Mouse (Mus musculus): ENCODE measurements around the gene Sucla2.

- TF ChIP-seq CTCF (IDR thresholded peaks at IDR 0.05; ENCODE audit: low read depth, low read length): no peak
- no peak for TF ChIP-seq POLR2A (IDR thresholded peaks at IDR 0.05; ENCODE audit: extremely low read depth, insufficient read depth, low read length)
These were observed 26.0 kb downstream of the Sucla2 start for GRCm38 (mm10) chr14:73551164-73551563.

Measured in liver, adult 2 months (tissue).